13 mouse cellular contexts compared by ENCODE assay signal in the genomic region with DNA sequence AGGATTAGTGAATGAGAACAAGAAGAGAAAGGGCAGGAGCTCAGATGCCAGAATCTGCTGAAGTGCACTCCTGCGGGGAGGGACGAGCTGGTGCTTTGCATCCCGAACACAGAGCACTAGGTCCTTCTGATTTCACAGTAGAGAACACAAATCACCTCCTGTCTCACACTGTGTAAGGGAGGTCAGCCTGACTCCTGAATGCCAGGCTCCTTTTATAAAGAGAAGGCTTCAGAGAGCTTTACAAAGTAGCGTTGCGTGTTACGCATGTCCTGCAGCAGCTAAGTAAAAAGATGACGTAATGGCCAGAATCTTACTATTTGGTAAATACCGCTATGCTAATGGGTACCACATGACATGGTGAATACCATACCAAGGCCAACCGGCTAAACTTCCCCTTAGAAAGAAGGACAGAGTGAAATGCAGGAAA. TPM values are rescaled to one million over a fixed set of nuclear protein-coding genes. Genes with fewer than 3 reads are reported as not detected.
DNase-seq lines count a peak whose midpoint lies in the region; ATAC-seq and TF ChIP-seq lines count a peak whose summit lies in the region.
"Had no signal": no experiment of that assay in that cellular context is flagged by ENCODE, and none has a peak within 500 bp of the region (broad histone marks: within the 10 kb centered on the region; RNA-seq: fewer than 3 reads in every experiment).

No protein-coding gene starts in this region.

- TF ChIP-seq EP300 in liver, postnatal 0 days (IDR thresholded peaks at IDR 0.05; ENCODE audit: low read depth), result no peak

- no peak overlapping the region for H3K9ac ChIP-seq in embryonic facial prominence, embryonic 14.5 days (ENCODE audit: low read depth, low read length)
- no peak overlapping the region for H3K9ac ChIP-seq in hindbrain, embryonic 16.5 days (ENCODE audit: low read depth, low read length)
- H3K9ac ChIP-seq in midbrain, postnatal 0 days (replicated peaks; ENCODE audit: low read length, poor library complexity, severe bottlenecking), result no peak overlapping the region
- no peak overlapping the region for H3K9ac ChIP-seq in liver, embryonic 11.5 days (ENCODE audit: low read depth, low read length)
- H3K9ac ChIP-seq in liver, postnatal 0 days (replicated peaks), result no peak overlapping the region
- H3K9ac ChIP-seq: liver, embryonic 15.5 days had no signal

- no peak for TF ChIP-seq POLR2A in kidney, adult 2 months (IDR thresholded peaks at IDR 0.05; ENCODE audit: low read depth, low read length)

- no peak for DNase-seq in kidney, adult 2 months
- no peak for DNase-seq in kidney, postnatal 36 days
- peak; percentile 64 for DNase-seq in embryonic facial prominence, embryonic 14.5 days (ENCODE audit: low spot score)
- DNase-seq in midbrain, postnatal 0 days (ENCODE audit: low spot score), result no peak
- no peak for DNase-seq in liver, embryonic 11.5 days (ENCODE audit: low spot score)
- no peak for DNase-seq in frontal cortex, postnatal 14 days (ENCODE audit: low spot score in 2 of 2)
- no peak for DNase-seq in liver, postnatal 0 days
- DNase-seq: cerebellum, adult 8-10 months; heart, postnatal 14 days had no signal

- TF ChIP-seq CTCF in kidney, adult 2 months (conservative IDR thresholded peaks at IDR 0.05; ENCODE audit: insufficient read depth, insufficient read length, low read depth, low read length), result no peak
- TF ChIP-seq CTCF in midbrain, postnatal 0 days (IDR thresholded peaks at IDR 0.05), result no peak
- no peak for TF ChIP-seq CTCF in liver, postnatal 0 days (IDR thresholded peaks at IDR 0.05; ENCODE audit: low read depth)

- H3K27me3 ChIP-seq in kidney, adult 2 months (replicated peaks; ENCODE audit: control insufficient read depth, insufficient read depth, low read length), result no peaks in the 10 kb centered on the region
- no peaks in the 10 kb centered on the region for H3K27me3 ChIP-seq in embryonic facial prominence, embryonic 14.5 days (replicated peaks; ENCODE audit: control insufficient read depth, insufficient read depth, low read length)
- no peaks in the 10 kb centered on the region for H3K27me3 ChIP-seq in hindbrain, embryonic 16.5 days (replicated peaks; ENCODE audit: control insufficient read depth, insufficient read depth, low read length)
- no peaks in the 10 kb centered on the region for H3K27me3 ChIP-seq in midbrain, postnatal 0 days (ENCODE audit: insufficient read depth, low read length)
- no peaks in the 10 kb centered on the region for H3K27me3 ChIP-seq in liver, embryonic 11.5 days (replicated peaks; ENCODE audit: control insufficient read depth, insufficient read depth, low read length)
- H3K27me3 ChIP-seq in liver, postnatal 0 days (ENCODE audit: insufficient read depth, low read length), result no peaks in the 10 kb centered on the region
- H3K27me3 ChIP-seq: liver, embryonic 15.5 days had no signal

- H3K4me2 ChIP-seq in embryonic facial prominence, embryonic 14.5 days (ENCODE audit: low read depth, low read length), result peak overlapping the region; percentile 2; the same call in 1 of the 2 replicates
- H3K4me2 ChIP-seq in hindbrain, embryonic 16.5 days (ENCODE audit: low read length), result no peak overlapping the region
- H3K4me2 ChIP-seq in midbrain, postnatal 0 days (ENCODE audit: low read depth, low read length, poor library complexity, severe bottlenecking), result no peak overlapping the region
- no peak overlapping the region for H3K4me2 ChIP-seq in liver, embryonic 11.5 days
- H3K4me2 ChIP-seq in liver, postnatal 0 days (ENCODE audit: low read depth, low read length), result no peak overlapping the region
- H3K4me2 ChIP-seq: liver, embryonic 15.5 days had no signal

- H3K36me3 ChIP-seq in kidney, adult 2 months (ENCODE audit: control insufficient read depth, insufficient read depth, low read length), result no peaks in the 10 kb centered on the region
- H3K36me3 ChIP-seq in embryonic facial prominence, embryonic 14.5 days (ENCODE audit: control insufficient read depth, insufficient read depth, low read length), result no peaks in the 10 kb centered on the region
- no peaks in the 10 kb centered on the region for H3K36me3 ChIP-seq in hindbrain, embryonic 16.5 days (ENCODE audit: control insufficient read depth, insufficient read depth, low read length)
- H3K36me3 ChIP-seq in midbrain, postnatal 0 days (ENCODE audit: insufficient read depth, low read length), result no peaks in the 10 kb centered on the region
- H3K36me3 ChIP-seq in liver, embryonic 11.5 days (ENCODE audit: control insufficient read depth, insufficient read depth, low read length), result no peaks in the 10 kb centered on the region
- no peaks in the 10 kb centered on the region for H3K36me3 ChIP-seq in liver, postnatal 0 days (replicated peaks; ENCODE audit: insufficient read depth, low read length)
- H3K36me3 ChIP-seq: liver, embryonic 15.5 days had no signal

- H3K4me1 ChIP-seq in kidney, adult 2 months (ENCODE audit: control insufficient read depth, insufficient read depth, low read length), result peaks cover 15% of the 10 kb centered on the region
- H3K4me1 ChIP-seq in embryonic facial prominence, embryonic 14.5 days (ENCODE audit: control insufficient read depth, insufficient read depth, low read length), result peaks cover 16% of the 10 kb centered on the region
- H3K4me1 ChIP-seq in hindbrain, embryonic 16.5 days (ENCODE audit: control insufficient read depth, insufficient read depth, low read depth, low read length), result peaks cover 6% of the 10 kb centered on the region
- no peaks in the 10 kb centered on the region for H3K4me1 ChIP-seq in midbrain, postnatal 0 days (ENCODE audit: insufficient read depth, low read length)
- H3K4me1 ChIP-seq in liver, embryonic 11.5 days (replicated peaks; ENCODE audit: control insufficient read depth, insufficient read depth, low read length), result no peaks in the 10 kb centered on the region
- H3K4me1 ChIP-seq in liver, postnatal 0 days (ENCODE audit: insufficient read depth), result peaks cover under 1% of the 10 kb centered on the region; the same call in 1 of the 2 replicates
- H3K4me1 ChIP-seq: liver, embryonic 15.5 days had no signal

- ATAC-seq in embryonic facial prominence, embryonic 14.5 days (ENCODE audit: low read depth), result peak; percentile 2; the same call in 1 of the 2 replicates
- ATAC-seq in hindbrain, embryonic 16.5 days, result peak; percentile 58
- peak; percentile 62; the same call in 1 of the 2 replicates for ATAC-seq in midbrain, postnatal 0 days (ENCODE audit: low FRiP score)
- ATAC-seq in liver, embryonic 11.5 days (replicated peaks; ENCODE audit: low FRiP score), result no peak
- no peak for ATAC-seq in liver, postnatal 0 days
- ATAC-seq: activated CD4-positive, CD25-positive, alpha-beta regulatory T cell, adult 4 months had no signal

- no peaks in the 10 kb centered on the region for H3K9me3 ChIP-seq in embryonic facial prominence, embryonic 14.5 days (ENCODE audit: control insufficient read depth, low read length)
- no peaks in the 10 kb centered on the region for H3K9me3 ChIP-seq in hindbrain, embryonic 16.5 days (ENCODE audit: control insufficient read depth, low read length)
- no peaks in the 10 kb centered on the region for H3K9me3 ChIP-seq in midbrain, postnatal 0 days (ENCODE audit: low read length)
- no peaks in the 10 kb centered on the region for H3K9me3 ChIP-seq in liver, embryonic 11.5 days (ENCODE audit: control insufficient read depth, low read length)
- no peaks in the 10 kb centered on the region for H3K9me3 ChIP-seq in liver, postnatal 0 days (ENCODE audit: low read length)
- H3K9me3 ChIP-seq: liver, embryonic 15.5 days had no signal

- WGBS in kidney, adult 2 months, result 53% methylated on average over 9 of the region's 9 CpGs
- 35% methylated on average over 9 of the region's 9 CpGs for WGBS in embryonic facial prominence, embryonic 14.5 days
- 26% methylated on average over 9 of the region's 9 CpGs for WGBS in hindbrain, embryonic 16.5 days
- WGBS in midbrain, postnatal 0 days, result 22% methylated on average over 9 of the region's 9 CpGs
- 70% methylated on average over 9 of the region's 9 CpGs for WGBS in liver, embryonic 11.5 days
- 79% methylated on average over 9 of the region's 9 CpGs for WGBS in liver, postnatal 0 days (ENCODE audit: insufficient replicate concordance)

- no peak overlapping the region for H3K4me3 ChIP-seq in kidney, adult 2 months (ENCODE audit: insufficient read depth, low read depth, low read length)
- H3K4me3 ChIP-seq in embryonic facial prominence, embryonic 14.5 days (ENCODE audit: low read depth, low read length), result no peak overlapping the region
- H3K4me3 ChIP-seq in hindbrain, embryonic 16.5 days (ENCODE audit: low read length), result no peak overlapping the region
- no peak overlapping the region for H3K4me3 ChIP-seq in midbrain, postnatal 0 days (ENCODE audit: low read depth, low read length)
- H3K4me3 ChIP-seq in liver, embryonic 11.5 days (ENCODE audit: low read depth, low read length), result no peak overlapping the region
- no peak overlapping the region for H3K4me3 ChIP-seq in liver, postnatal 0 days (ENCODE audit: low read depth, low read length)
- H3K4me3 ChIP-seq: liver, embryonic 15.5 days; myocyte had no signal

- peak overlapping the region; percentile 9 for H3K27ac ChIP-seq in kidney, adult 2 months (ENCODE audit: insufficient read depth, low read depth, low read length)
- H3K27ac ChIP-seq in embryonic facial prominence, embryonic 14.5 days (replicated peaks; ENCODE audit: low read depth, low read length), result no peak overlapping the region
- peak overlapping the region; percentile 48; the same call in 1 of the 2 replicates for H3K27ac ChIP-seq in hindbrain, embryonic 16.5 days (ENCODE audit: low read depth, low read length)
- H3K27ac ChIP-seq in midbrain, postnatal 0 days (ENCODE audit: low read depth, low read length), result no peak overlapping the region
- H3K27ac ChIP-seq in liver, embryonic 11.5 days (ENCODE audit: low read depth, low read length), result no peak overlapping the region
- no peak overlapping the region for H3K27ac ChIP-seq in liver, postnatal 0 days (ENCODE audit: low read depth)
- H3K27ac ChIP-seq: liver, embryonic 15.5 days had no signal

RNA-seq across cellular contexts. Expression of a gene that starts 34.4 kb away (rescaled TPM):
- polyA plus RNA-seq in kidney, adult 2 months (2012; rRNA removed), result 587 and 592 TPM in 2 replicates
- 239 and 259 TPM in 2 replicates for polyA plus RNA-seq in embryonic facial prominence, embryonic 14.5 days (2014; fragmentation: Nextera tagmentation; extraction: Ambion mirVana)
- 482 and 521 TPM in 2 replicates for polyA plus RNA-seq in hindbrain, embryonic 16.5 days (2015; fragmentation: Nextera tagmentation; extraction: Ambion mirVana)
- 597 and 628 TPM in 2 replicates for total RNA-seq in midbrain, postnatal 0 days (2014; rRNA removed)
- polyA plus RNA-seq in midbrain, postnatal 0 days (2015; fragmentation: Nextera tagmentation; extraction: Ambion mirVana), result 511 and 515 TPM in 2 replicates
- polyA plus RNA-seq in liver, embryonic 11.5 days (2014; fragmentation: Nextera tagmentation; extraction: Ambion mirVana), result 37.8 and 44.5 TPM in 2 replicates
- 29.0 and 31.3 TPM in 2 replicates for polyA plus RNA-seq in liver, postnatal 0 days (2015; fragmentation: Nextera tagmentation; extraction: Ambion mirVana)

Comparison
In these comparisons a context has a peak if more than half of its experiments do, and no peak if none do; other contexts are left out.
1. H3K27ac ChIP-seq: peak in kidney, adult 2 months (single experiment) and hindbrain, embryonic 16.5 days (single experiment); none in embryonic facial prominence, embryonic 14.5 days (single experiment), midbrain, postnatal 0 days (single experiment), liver, embryonic 11.5 days (single experiment) and liver, postnatal 0 days (single experiment).
2. ATAC-seq: peak in embryonic facial prominence, embryonic 14.5 days (single experiment), hindbrain, embryonic 16.5 days (single experiment) and midbrain, postnatal 0 days (single experiment); none in liver, embryonic 11.5 days (single experiment) and liver, postnatal 0 days (single experiment).